Mouse (Mus musculus) gastrocnemius, postnatal 36 days (tissue): ENCODE results near the gene Smarcad1. TPM values are rescaled to one million over a fixed set of nuclear protein-coding genes. Genes with fewer than 3 reads are reported as not detected.

Experiments used
- DNase-seq, 2 experiments: peaks; one replicate each; pipeline ENCODE4 v3.0.0; 2022
- intact Hi-C: fragments of 180-260 bp; cut with DNase I; formaldehyde crosslinking; loops from one replicate; pipeline ENCODE4 v1.15.1; 2025
- total RNA-seq, 2 experiments: library from RNA; stranded (reverse); gene quantifications; 2 replicates each; pipeline ENCODE4 v1.2.3; 2021

The Smarcad1 gene
- total RNA-seq, 2 experiments from 2014 or later: 7.4 to 9.4 TPM

GRCm38 (mm10) chr6:65075201-65075600 is 32.8 kb downstream of the Smarcad1 start:
- DNase-seq: no peak
- intact Hi-C loops: no loop called here

DNA sequence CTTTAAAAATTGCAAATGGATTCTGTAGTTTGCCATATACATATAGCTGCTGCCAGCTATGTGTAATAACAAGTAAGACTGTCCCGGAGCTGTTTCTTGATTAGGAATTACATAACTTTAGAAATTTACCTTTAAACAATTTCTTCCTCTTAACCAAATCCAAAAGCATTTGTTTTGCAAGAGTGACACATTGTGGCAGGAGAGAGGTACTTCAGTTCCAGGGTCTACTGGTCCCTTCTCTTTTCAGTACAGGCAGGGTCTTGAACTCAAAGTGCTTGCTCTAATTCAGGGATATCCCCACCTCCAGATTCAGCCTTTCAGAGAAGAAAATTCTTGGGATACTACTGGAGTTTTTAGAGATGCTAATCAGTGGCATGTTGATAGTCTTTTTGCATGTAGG is 36.8 kb downstream of the Smarcad1 start:
- intact Hi-C loops: no loop called here
- no peak for DNase-seq

DNA sequence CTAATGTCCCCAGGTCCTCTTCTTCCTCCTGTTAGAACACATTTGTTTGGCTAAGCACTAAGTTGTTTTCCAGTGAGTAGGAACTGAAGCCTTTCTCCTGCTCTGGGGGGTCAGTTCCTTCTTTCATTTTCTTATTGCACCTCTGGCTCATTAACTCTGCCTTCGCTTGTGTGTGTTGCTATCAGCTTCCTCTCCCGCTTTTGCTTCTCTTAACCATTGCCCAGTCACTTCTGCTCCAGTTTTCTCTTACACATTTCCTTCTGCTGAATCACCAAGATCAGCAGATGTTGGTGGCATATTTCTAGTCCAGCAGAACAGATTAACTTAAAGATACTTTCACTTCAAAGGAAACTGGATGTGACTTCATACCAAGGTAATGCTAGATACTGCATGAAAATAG is 72.5 kb downstream of the Smarcad1 start:
- no peak for DNase-seq
- intact Hi-C loops: no loop called here

GRCm38 (mm10) chr6:65117540-65117939 is 75.2 kb downstream of the Smarcad1 start:
- DNase-seq: no peak
- intact Hi-C loops: no loop called here

GRCm38 (mm10) chr6:65126074-65126726 is 83.8 kb downstream of the Smarcad1 start:
- no peak for DNase-seq
- intact Hi-C loops: loop anchor here (5.0 kb wide), 1 partner anchor 326 kb away; no protein-coding TSS in a partner anchor

DNA sequence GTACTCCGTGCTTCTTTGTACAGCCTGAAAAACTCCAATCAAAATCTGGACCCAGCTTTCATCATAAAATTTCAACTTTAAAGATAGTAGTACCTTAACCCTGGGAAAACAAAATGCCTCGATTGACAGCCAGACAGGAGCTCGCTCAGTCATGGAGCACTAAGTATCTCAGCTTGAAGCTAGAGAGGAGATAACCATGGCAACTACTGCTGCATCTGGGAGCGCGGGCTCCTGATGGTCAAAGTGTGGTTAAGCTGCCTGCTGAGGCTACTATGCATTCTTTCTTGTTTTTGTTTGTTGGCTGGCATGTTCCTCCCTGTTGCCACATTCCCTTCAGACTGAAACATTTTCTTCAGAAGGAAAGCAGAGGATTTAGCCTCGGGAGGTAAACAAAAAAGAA is 90.0 kb downstream of the Smarcad1 start:
- no peak for DNase-seq
- intact Hi-C loops: no loop called here

DNA sequence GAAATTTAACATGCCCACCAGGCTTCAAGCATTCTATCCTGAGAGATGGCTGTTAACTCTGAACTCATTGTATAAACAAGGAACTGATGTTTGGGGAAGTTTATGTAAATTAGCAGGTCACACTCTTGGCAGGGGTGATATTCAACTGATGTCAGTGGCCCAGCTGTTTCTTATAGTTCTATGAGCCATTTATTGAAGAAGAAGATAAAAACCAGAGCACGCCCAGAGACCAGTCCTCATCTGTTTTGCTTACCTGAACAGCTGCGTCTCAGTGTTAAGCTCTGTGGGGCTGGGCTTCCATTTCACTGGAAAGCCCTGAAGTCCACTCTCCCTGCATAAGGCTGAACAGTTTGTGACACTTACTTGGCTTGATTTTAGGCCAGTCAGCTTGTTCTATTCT is 95.4 kb downstream of the Smarcad1 start:
- intact Hi-C loops: no loop called here
- DNase-seq: no peak

GRCm38 (mm10) chr6:65138243-65138642 is 95.9 kb downstream of the Smarcad1 start:
- intact Hi-C loops: no loop called here
- no peak for DNase-seq

DNA sequence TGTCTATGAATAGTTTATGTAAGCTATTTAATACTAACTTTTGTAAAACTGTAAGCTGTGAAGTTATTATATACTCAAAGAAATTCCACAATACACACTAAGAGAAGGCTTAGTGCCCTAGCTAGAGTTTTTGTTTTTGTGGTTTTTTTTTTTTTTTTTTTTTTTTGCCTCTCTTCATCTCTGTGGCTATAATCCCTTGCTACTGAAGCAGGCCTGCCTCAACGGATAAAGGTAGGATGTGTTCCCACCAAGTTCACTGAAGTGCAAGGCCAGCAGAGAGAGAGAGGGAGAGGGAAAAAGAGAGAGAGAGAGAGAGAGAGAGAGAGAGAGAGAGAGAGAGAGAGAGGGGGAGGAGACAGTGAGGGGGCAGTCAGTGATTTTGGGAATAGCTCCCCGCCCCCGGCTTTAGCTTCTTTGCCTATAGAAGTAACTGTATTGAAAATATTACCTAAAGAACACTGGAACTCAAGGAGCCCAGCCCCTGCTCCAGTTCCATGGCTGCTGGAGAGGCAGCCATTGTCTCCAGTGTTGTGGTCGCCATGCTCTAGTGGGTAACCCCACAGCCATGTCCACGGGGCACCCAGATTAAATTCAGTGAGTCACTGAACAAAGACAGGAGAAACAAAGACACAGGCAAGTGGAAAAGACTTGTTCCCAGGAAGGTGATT is 97.8 kb downstream of the Smarcad1 start:
- intact Hi-C loops: no loop called here
- no peak for DNase-seq

- intact Hi-C loops: no loop called here
- DNase-seq: no peak
Observed at GRCm38 (mm10) chr6:65140750-65141243, 98.4 kb downstream of the Smarcad1 start.

- DNase-seq: no peak
- intact Hi-C loops: no loop called here
Observed at GRCm38 (mm10) chr6:65142316-65142715, 99.9 kb downstream of the Smarcad1 start.

DNA sequence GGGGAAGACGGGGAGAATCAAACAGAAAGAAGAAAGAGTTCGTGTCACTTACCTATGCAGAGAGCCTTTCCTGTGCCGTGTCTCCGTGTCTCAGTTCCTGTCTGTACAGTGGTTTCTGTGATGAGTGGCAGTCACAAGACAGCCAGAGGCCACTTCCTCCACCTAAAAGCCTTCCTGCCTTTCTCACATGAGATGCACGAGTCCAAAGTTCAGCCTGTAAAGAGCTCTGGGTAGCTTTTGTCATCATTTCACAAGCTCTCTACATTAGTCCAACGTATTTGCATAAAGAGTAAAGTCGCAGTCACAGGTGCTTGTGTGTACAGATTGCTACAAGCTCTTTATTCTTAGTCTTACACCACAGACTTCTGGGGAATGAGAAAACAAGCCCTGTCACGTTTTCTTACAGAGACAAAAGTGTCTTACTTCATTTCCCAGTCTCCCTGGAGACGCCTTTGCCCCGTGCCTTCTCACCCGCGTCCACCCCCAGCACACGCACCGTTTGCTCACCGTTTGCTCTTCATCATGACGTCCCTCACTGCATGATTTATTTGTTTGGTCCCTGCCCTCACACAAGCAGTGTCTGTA is 102.3 kb downstream of the Smarcad1 start, which contains the start of gene Hpgds:
Gene Hpgds (minus strand): TSS at position 288 of the 585 bp plus-strand sequence.
- intact Hi-C loops: no loop called here

GRCm38 (mm10) chr6:65146363-65146762 is 104.0 kb downstream of the Smarcad1 start:
- DNase-seq: no peak
- intact Hi-C loops: no loop called here

More for the DNA sequence above, 102.3 kb downstream of the Smarcad1 start, which contains the start of gene Hpgds:
- DNase-seq: no peak

GRCm38 (mm10) chr6:65150703-65151102 is 108.3 kb downstream of the Smarcad1 start:
- no peak for DNase-seq
- intact Hi-C loops: no loop called here

- no peak for DNase-seq
- intact Hi-C loops: no loop called here
Observed at GRCm38 (mm10) chr6:65153570-65153969, 111.2 kb downstream of the Smarcad1 start.

GRCm38 (mm10) chr6:65157042-65157441 is 114.7 kb downstream of the Smarcad1 start:
- intact Hi-C loops: no loop called here
- DNase-seq: no peak

DNA sequence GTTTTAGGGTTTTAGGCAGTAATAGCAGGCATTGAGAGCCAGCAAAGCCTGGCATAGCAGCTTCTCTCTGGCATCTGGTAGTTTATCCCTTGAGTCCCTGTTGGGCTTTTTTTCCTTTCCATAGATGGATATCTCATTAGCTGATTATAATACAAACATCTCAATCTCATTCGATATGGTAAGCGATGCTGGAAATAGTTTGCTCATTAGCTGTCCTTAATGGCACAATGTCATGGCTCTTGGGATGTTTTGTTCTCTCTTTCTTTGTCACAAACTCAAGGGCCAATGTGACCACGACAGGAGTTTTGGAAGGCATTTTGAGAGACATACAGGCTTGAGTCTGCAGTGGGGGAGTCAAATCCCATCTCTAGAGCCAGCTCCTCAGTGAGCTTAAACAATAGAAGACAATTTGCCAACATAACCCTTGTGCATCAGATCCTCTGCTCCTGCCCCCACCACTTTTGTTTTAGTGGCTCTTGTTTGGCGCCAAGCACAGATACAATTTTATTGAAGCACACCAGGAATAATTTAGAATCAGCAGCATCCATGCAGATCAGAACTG is 117.1 kb downstream of the Smarcad1 start:
- intact Hi-C loops: no loop called here
- DNase-seq: no peak

DNA sequence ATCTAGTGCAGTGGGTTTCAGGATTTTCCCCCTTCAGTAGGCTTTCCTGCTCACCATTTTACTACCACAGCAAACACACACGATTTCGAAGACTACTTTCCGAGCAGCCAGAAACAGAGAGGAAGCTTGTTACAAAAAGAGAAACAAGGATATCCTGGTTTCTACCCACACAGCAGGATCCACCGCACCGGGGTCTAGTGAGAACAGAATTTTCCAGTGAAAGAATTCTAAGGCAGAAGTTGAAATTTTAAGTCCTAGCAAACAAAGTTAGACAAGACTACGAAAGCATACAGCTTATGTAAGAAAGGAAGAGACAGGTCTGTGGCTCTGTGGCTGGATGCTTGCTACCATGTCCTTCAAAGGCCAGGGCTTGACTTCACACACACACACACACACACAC is 121.8 kb downstream of the Smarcad1 start:
- DNase-seq: no peak
- intact Hi-C loops: no loop called here

- DNase-seq: no peak
- intact Hi-C loops: no loop called here
Observed at GRCm38 (mm10) chr6:65164977-65165376, 122.6 kb downstream of the Smarcad1 start.
